Mouse (Mus musculus) spleen, embryonic (tissue): ENCODE measurements around the gene Atg7.

Experiments
- CTCF ChIA-PET: fragments of 350-600 bp; sonication (Branson Sonifier 250); formaldehyde crosslinking; loops from one replicate; lab custom pipeline; 2022; lab: Charles Lee

The Atg7 gene

DNA sequence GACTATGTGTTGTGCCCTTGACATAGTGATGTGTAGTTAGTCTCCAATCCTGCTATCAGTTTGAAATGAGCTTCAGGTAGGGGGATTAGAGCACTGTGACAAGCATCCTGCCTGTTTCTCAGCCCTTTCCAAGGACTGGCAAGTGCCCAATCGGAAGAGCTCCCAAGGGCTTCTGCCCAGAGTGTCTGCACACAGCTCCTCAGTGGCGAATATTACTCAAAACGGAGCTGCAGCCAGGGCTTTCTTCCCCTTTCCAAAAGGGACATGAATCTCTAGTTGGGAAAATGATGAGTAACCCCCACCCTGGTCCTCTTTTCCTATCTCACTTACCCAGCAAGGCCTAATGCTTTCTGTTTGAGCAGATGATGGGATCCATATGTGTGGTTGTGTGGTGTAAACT lies 90.8 kb downstream of the Atg7 start:
- CTCF ChIA-PET, result no interaction called here

- CTCF ChIA-PET, result no interaction called here
Measured at GRCm38 (mm10) chr6:114735054-114735453, 92.2 kb downstream of the Atg7 start.

DNA sequence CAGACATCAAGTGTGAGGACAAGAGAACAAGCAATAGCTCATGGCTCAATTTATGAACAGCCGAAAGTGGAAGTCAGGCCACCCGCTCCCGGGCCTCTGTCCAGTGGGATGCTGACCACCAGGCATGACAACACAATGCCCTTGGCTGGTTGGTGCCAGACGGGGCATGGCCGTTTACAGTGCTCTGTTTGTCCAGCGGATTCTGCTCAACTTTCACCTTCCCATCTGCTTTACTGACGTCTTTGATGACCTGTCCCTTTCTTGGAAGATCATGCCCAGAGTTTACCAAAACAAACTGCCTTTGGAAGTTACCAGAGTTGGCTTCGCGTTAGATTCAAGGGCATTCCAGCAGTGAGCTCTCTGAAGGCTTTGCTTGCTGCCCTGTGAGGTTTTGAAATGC lies 93.5 kb downstream of the Atg7 start:
- CTCF ChIA-PET, result no interaction called here

GRCm38 (mm10) chr6:114737181-114737580 lies 94.3 kb downstream of the Atg7 start:
- CTCF ChIA-PET, result no interaction called here

GRCm38 (mm10) chr6:114737931-114738759 lies 95.2 kb downstream of the Atg7 start:
- CTCF ChIA-PET, result no interaction called here

- CTCF ChIA-PET, result no interaction called here
Measured at GRCm38 (mm10) chr6:114738760-114739112, 95.8 kb downstream of the Atg7 start.

- CTCF ChIA-PET, result no interaction called here
Measured at GRCm38 (mm10) chr6:114742209-114743003, 99.5 kb downstream of the Atg7 start.

- CTCF ChIA-PET, result no interaction called here
Measured at GRCm38 (mm10) chr6:114743126-114743525, 100.2 kb downstream of the Atg7 start.

DNA sequence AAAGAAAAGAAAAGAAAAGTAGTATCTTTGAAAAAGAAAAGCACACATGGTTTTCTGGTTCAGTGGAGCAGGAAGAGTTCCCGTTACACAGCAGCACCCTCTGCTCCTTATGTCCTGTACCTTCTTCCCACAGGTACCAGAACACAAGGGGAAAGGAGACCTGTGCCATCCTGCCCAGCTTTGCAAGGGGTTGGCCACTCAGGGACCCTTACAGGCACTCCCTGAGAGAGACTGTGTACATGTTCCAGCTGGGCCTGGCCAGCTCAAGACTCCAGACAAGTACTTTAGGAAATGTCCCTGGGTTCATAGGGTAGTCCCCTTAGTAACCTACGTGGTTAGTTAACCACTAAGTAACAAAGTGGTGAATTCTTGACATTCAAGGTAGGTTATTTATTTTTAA lies 100.9 kb downstream of the Atg7 start:
- CTCF ChIA-PET, result no interaction called here

- CTCF ChIA-PET, result no interaction called here
Measured at GRCm38 (mm10) chr6:114746439-114746974, 103.6 kb downstream of the Atg7 start.

DNA sequence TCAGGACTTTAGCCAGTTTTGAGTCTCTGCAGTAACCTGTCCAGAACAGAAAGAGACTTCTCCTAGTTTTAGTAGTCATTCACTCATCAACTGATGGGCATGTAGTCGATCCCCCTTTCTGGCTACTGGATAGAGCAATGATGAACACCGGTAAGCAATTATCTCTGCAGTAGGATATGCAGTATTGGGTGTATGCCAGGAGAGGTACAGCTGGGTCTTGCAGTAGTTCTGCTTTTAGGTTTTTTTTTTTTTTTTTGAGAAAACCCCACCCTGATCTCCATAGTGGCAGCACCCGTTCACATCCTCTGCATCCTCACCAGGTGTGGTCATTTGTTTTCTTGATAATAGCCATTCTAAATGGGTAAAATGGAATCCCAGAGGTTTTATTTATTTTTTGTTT lies 105.5 kb downstream of the Atg7 start:
- CTCF ChIA-PET, result no interaction called here

- CTCF ChIA-PET, result no interaction called here
Measured at GRCm38 (mm10) chr6:114748882-114749281, 106.0 kb downstream of the Atg7 start.

- CTCF ChIA-PET, result interaction anchor here (1.0 kb wide), 1 partner anchor 14 kb away, joined by 4 read pairs; no protein-coding TSS in a partner anchor
Measured at GRCm38 (mm10) chr6:114758795-114759194, 115.9 kb downstream of the Atg7 start.

DNA sequence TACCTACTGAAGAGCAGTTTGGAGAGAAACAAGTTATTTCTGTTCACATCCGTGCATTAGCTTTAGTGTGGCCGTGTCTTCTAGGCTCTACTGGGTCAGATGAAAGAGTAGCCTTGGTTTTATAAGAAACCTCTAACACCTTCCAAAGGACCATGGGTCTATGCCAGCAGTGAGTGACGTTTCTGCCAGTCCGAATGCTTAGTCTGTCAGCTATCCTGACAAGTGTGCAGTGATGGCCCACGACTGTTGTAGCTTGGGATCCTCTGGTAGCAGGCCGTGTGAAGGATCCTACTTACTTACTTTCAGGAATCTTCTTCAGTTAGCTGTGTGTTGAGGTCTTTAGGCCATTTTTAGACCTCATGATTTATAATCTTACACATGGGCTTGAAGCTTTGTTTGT lies 123.4 kb downstream of the Atg7 start:
- CTCF ChIA-PET, result no interaction called here

- CTCF ChIA-PET, result no interaction called here
Measured at GRCm38 (mm10) chr6:114767710-114768109, 124.8 kb downstream of the Atg7 start.

- CTCF ChIA-PET, result no interaction called here
Measured at GRCm38 (mm10) chr6:114770337-114770736, 127.4 kb downstream of the Atg7 start.

DNA sequence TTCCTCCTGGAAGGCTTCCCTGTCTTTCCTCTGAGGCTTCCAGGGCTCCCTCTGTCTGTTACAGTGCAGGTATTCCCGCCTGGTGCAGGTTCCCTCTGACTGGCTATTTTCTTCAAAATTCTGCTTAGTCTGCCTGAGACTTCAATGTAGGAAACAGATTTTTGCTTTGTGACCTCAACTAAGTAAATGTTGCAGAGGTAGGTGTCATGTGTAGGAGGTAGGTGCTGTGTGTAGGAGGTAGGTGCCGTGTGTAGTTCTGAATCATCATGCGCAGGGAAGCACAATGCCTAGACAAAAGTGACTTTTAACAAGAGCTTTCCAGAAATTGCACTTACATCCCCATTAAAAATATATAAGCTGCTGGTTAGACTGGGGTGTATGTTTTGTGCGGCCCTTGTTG lies 128.6 kb downstream of the Atg7 start:
- CTCF ChIA-PET, result interaction anchor here (0.5 to 0.8 kb wide), 2 partner anchors 53 to 1559 kb away, joined by 3 read pairs; no protein-coding TSS in a partner anchor

GRCm38 (mm10) chr6:114775210-114775609 lies 132.3 kb downstream of the Atg7 start:
- CTCF ChIA-PET, result no interaction called here

DNA sequence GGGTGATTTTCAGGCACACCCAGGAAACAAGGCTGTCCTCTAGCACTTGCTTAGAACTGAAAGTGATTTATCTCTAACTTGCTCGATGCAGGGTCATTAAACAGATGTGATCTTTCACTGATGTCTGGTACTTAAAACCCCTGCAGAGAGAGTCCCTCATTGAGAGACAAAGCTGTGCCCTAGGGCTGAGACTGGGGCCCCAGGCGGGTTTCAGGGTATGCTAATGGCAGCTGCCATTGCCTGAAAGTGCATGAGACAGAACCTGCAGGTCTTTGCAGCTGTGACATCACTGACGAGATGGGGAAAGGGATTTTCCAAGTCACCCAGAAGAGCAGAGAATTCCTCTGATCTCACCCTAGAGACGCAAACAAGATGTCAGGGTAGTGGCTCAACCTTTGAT lies 135.0 kb downstream of the Atg7 start:
- CTCF ChIA-PET, result no interaction called here

- CTCF ChIA-PET, result interaction anchor here (1.3 kb wide), 1 partner anchor 136 kb away, joined by 3 read pairs; no protein-coding TSS in a partner anchor
Measured at GRCm38 (mm10) chr6:114778650-114779049, 135.8 kb downstream of the Atg7 start.

- CTCF ChIA-PET, result interaction anchor here (1.1 kb wide), 1 partner anchor 148 kb away, joined by 3 read pairs; no protein-coding TSS in a partner anchor
Measured at GRCm38 (mm10) chr6:114780583-114780982, 137.7 kb downstream of the Atg7 start.
